Mouse (Mus musculus): ENCODE measurements around the gene Sox10. TPM values are rescaled to one million over a fixed set of nuclear protein-coding genes. Genes with fewer than 3 reads are reported as not detected.

The Sox10 gene
- polyA plus RNA-seq, 1 experiment = 1.0 TPM

GRCm38 (mm10) chr15:79195492-79195891 is 30.5 kb upstream of the Sox10 start:
- H3K27ac ChIP-seq (ENCODE audit: insufficient read depth, low read length) = no peak overlapping the region
- no peaks in the 10 kb centered on the region for H3K4me1 ChIP-seq (ENCODE audit: control insufficient read depth, insufficient read depth, low read length)
- no peak overlapping the region for H3K4me3 ChIP-seq (ENCODE audit: insufficient read depth, low read length)
- TF ChIP-seq POLR2A (IDR thresholded peaks at IDR 0.05; ENCODE audit: low read depth, low read length) (no peak), CTCF (IDR thresholded peaks at IDR 0.05; ENCODE audit: borderline replicate concordance, insufficient read depth, low read length) (no peak)

DNA sequence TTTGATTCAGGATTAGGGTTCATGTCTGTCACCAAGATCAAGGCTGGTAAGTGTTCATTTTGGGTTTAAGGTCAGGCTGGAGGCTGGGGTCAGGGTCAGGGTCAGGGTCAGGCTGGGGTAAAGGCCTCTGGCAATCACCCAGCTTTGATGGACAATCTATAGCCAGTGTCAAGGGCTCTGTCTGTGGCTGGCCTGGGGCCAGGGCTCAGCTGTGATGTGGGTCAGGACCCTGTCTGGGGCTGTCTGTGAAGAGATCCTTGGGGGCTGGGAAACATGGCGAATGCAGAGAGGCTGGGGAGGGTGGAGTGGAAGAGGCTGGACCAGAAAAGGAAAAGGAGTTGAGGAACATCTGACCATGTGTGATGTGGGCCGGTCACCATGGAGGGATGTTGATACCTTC is 29.9 kb upstream of the Sox10 start:
- TF ChIP-seq CTCF (IDR thresholded peaks at IDR 0.05; ENCODE audit: borderline replicate concordance, insufficient read depth, low read length) (no peak), POLR2A (IDR thresholded peaks at IDR 0.05; ENCODE audit: low read depth, low read length) (no peak)
- no peak overlapping the region for H3K27ac ChIP-seq (ENCODE audit: insufficient read depth, low read length)
- H3K4me3 ChIP-seq (ENCODE audit: insufficient read depth, low read length) = no peak overlapping the region
- no peaks in the 10 kb centered on the region for H3K4me1 ChIP-seq (ENCODE audit: control insufficient read depth, insufficient read depth, low read length)

DNA sequence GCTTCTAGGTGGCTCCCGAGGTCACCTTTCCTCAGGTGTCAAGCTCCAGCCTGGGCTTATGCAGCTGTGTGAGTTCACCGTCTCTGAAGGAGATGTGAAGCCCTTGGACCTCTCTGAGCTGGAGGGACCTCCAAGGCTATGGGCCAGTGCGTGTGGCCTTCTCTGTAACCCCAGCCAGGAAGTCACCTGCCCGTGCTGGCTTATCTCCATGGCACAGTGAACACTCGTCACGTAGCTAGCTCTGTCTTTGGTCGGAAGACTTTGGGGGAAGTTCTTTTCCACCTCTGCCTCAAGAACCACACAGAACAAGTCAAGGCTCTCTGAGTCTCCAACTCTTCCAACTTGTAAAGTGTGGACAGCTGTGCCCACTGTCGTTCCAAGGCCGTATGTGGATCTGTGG is 29.0 kb upstream of the Sox10 start:
- H3K27ac ChIP-seq (ENCODE audit: insufficient read depth, low read length) = no peak overlapping the region
- TF ChIP-seq CTCF (IDR thresholded peaks at IDR 0.05; ENCODE audit: borderline replicate concordance, insufficient read depth, low read length) (no peak), POLR2A (IDR thresholded peaks at IDR 0.05; ENCODE audit: low read depth, low read length) (no peak)
- H3K4me3 ChIP-seq (ENCODE audit: insufficient read depth, low read length) = no peak overlapping the region
- H3K4me1 ChIP-seq (ENCODE audit: control insufficient read depth, insufficient read depth, low read length) = no peaks in the 10 kb centered on the region

- Histone ChIP-seq H3K4me1 (ENCODE audit: control insufficient read depth, insufficient read depth, low read length) (no peaks in the 10 kb centered on the region), H3K27ac (ENCODE audit: insufficient read depth, low read length) (no peak overlapping the region), H3K4me3 (ENCODE audit: insufficient read depth, low read length) (no peak overlapping the region)
- TF ChIP-seq CTCF (IDR thresholded peaks at IDR 0.05; ENCODE audit: borderline replicate concordance, insufficient read depth, low read length) (no peak), POLR2A (IDR thresholded peaks at IDR 0.05; ENCODE audit: low read depth, low read length) (no peak)
Measured at GRCm38 (mm10) chr15:79192885-79193845, 28.1 kb upstream of the Sox10 start.

- H3K4me1 ChIP-seq (ENCODE audit: control insufficient read depth, insufficient read depth, low read length) = no peaks in the 10 kb centered on the region
- H3K27ac ChIP-seq (ENCODE audit: insufficient read depth, low read length) = no peak overlapping the region
- no peak overlapping the region for H3K4me3 ChIP-seq (ENCODE audit: insufficient read depth, low read length)
- TF ChIP-seq CTCF (IDR thresholded peaks at IDR 0.05; ENCODE audit: borderline replicate concordance, insufficient read depth, low read length) (no peak), POLR2A (IDR thresholded peaks at IDR 0.05; ENCODE audit: low read depth, low read length) (no peak)
Measured at GRCm38 (mm10) chr15:79192450-79192849, 27.4 kb upstream of the Sox10 start.

GRCm38 (mm10) chr15:79191426-79191825 is 26.4 kb upstream of the Sox10 start:
- Histone ChIP-seq H3K4me1 (ENCODE audit: control insufficient read depth, insufficient read depth, low read length) (no peaks in the 10 kb centered on the region), H3K4me3 (ENCODE audit: insufficient read depth, low read length) (no peak overlapping the region), H3K27ac (ENCODE audit: insufficient read depth, low read length) (no peak overlapping the region)
- TF ChIP-seq CTCF (IDR thresholded peaks at IDR 0.05; ENCODE audit: borderline replicate concordance, insufficient read depth, low read length) = no peak
- TF ChIP-seq POLR2A (IDR thresholded peaks at IDR 0.05; ENCODE audit: low read depth, low read length) = no peak

GRCm38 (mm10) chr15:79187819-79188218 is 22.8 kb upstream of the Sox10 start:
- TF ChIP-seq POLR2A (IDR thresholded peaks at IDR 0.05; ENCODE audit: low read depth, low read length) = no peak
- no peak for TF ChIP-seq CTCF (IDR thresholded peaks at IDR 0.05; ENCODE audit: borderline replicate concordance, insufficient read depth, low read length)
- no peak overlapping the region for H3K4me3 ChIP-seq (ENCODE audit: insufficient read depth, low read length)
- no peak overlapping the region for H3K27ac ChIP-seq (ENCODE audit: insufficient read depth, low read length)
- no peaks in the 10 kb centered on the region for H3K4me1 ChIP-seq (ENCODE audit: control insufficient read depth, insufficient read depth, low read length)

DNA sequence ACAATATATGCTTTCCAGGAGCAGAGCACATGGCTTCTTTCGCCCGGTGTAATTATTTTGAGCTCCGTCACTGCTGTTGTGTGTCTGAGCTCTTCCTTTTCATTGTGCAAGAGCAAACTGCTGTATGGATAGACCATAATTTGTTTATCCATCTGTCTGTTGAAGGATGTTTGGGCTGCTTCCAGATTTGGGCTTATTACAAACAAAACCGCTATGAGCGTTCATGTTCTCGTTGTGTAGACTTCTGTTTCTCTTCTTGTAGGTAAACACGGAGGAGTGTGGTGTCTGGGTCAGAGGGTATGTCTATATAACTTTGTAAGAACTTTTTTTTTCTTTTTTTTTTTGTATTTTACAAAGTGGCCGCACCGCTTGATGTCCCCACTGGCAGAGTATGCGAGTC is 20.2 kb upstream of the Sox10 start:
- no peak overlapping the region for H3K27ac ChIP-seq (ENCODE audit: insufficient read depth, low read length)
- TF ChIP-seq CTCF (IDR thresholded peaks at IDR 0.05; ENCODE audit: borderline replicate concordance, insufficient read depth, low read length) (no peak), POLR2A (IDR thresholded peaks at IDR 0.05; ENCODE audit: low read depth, low read length) (no peak)
- no peaks in the 10 kb centered on the region for H3K4me1 ChIP-seq (ENCODE audit: control insufficient read depth, insufficient read depth, low read length)
- no peak overlapping the region for H3K4me3 ChIP-seq (ENCODE audit: insufficient read depth, low read length)

DNA sequence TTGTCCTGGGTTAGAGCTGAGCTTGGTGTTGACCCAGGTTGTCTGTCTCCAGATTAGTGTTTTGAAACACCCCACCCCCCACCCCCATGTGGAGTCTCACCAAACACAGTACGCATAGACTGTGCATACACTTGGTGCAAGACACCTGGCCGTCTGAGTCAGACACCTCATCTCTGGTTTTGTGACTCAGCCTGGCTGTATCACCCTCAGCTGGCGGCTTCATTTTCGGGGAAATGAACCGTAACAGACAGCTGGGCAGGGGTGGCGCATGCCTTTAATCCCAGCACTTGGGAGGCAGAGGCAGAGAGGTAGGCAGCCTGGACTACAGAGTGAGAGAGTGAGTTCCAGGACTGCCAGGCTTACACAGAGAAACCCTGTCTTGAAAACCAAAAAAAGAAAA is 11.9 kb upstream of the Sox10 start:
- Histone ChIP-seq H3K4me3 (ENCODE audit: insufficient read depth, low read length) (no peak overlapping the region), H3K4me1 (ENCODE audit: control insufficient read depth, insufficient read depth, low read length) (no peaks in the 10 kb centered on the region), H3K27ac (ENCODE audit: insufficient read depth, low read length) (no peak overlapping the region)
- TF ChIP-seq POLR2A (IDR thresholded peaks at IDR 0.05; ENCODE audit: low read depth, low read length) (no peak), CTCF (IDR thresholded peaks at IDR 0.05; ENCODE audit: borderline replicate concordance, insufficient read depth, low read length) (no peak)

- no peak overlapping the region for H3K4me3 ChIP-seq (ENCODE audit: insufficient read depth, low read length)
- no peak overlapping the region for H3K27ac ChIP-seq (ENCODE audit: insufficient read depth, low read length)
- no peaks in the 10 kb centered on the region for H3K4me1 ChIP-seq (ENCODE audit: control insufficient read depth, insufficient read depth, low read length)
- no peak for TF ChIP-seq POLR2A (IDR thresholded peaks at IDR 0.05; ENCODE audit: low read depth, low read length)
Measured at GRCm38 (mm10) chr15:79166712-79167111, 1.7 kb upstream of the Sox10 start.
